Mouse (Mus musculus): ENCODE data around the gene 1700020D05Rik. TPM values are rescaled to one million over a fixed set of nuclear protein-coding genes. Genes with fewer than 3 reads are reported as not detected.

The 1700020D05Rik gene
- polyA plus RNA-seq, 1 experiment from 2014 or later = not detected

GRCm38 (mm10) chr19:5515840-5516777 is 12.5 kb upstream of the 1700020D05Rik start:
- Histone ChIP-seq H3K4me2 (replicated peaks; ENCODE audit: low read depth) (no peak overlapping the region), H3K9ac (ENCODE audit: low read length) (no peak overlapping the region), H3K9me3 (ENCODE audit: control insufficient read depth, low read length) (no peaks in the 10 kb centered on the region), H3K4me3 (ENCODE audit: low read depth, low read length) (no peak overlapping the region), H3K36me3 (ENCODE audit: control insufficient read depth, insufficient read depth, low read length) (no peaks in the 10 kb centered on the region), H3K4me1 (replicated peaks; ENCODE audit: control insufficient read depth, insufficient read depth) (peaks cover 2% of the 10 kb centered on the region; the same call in 1 of the 2 replicates), H3K27me3 (ENCODE audit: control insufficient read depth, insufficient read depth, low read length) (no peaks in the 10 kb centered on the region), H3K27ac (replicated peaks) (no peak overlapping the region)
- no peak for DNase-seq (ENCODE audit: low spot score)
- ATAC-seq (ENCODE audit: low FRiP score, low TSS enrichment) = no peak
- TF ChIP-seq CTCF (IDR thresholded peaks at IDR 0.05; ENCODE audit: low read depth) = peak; percentile 50
- TF ChIP-seq EP300 (optimal IDR thresholded peaks at IDR 0.05) = no peak
- WGBS = 85% methylated on average over 7 of the region's 7 CpGs

GRCm38 (mm10) chr19:5513005-5513349 is 9.4 kb upstream of the 1700020D05Rik start:
- H3K36me3 ChIP-seq (ENCODE audit: control insufficient read depth, insufficient read depth, low read length) = no peaks in the 10 kb centered on the region
- peaks cover 5% of the 10 kb centered on the region; the same call in 1 of the 2 replicates for H3K4me1 ChIP-seq (replicated peaks; ENCODE audit: control insufficient read depth, insufficient read depth)
- ATAC-seq (ENCODE audit: low FRiP score, low TSS enrichment) (no peak), DNase-seq (ENCODE audit: low spot score) (no peak)
- no peak overlapping the region for H3K4me3 ChIP-seq (ENCODE audit: low read depth, low read length)
- no peak overlapping the region for H3K27ac ChIP-seq (replicated peaks)
- no peak for TF ChIP-seq CTCF (IDR thresholded peaks at IDR 0.05; ENCODE audit: low read depth)
- no peak for TF ChIP-seq EP300 (optimal IDR thresholded peaks at IDR 0.05)
- H3K9ac ChIP-seq (ENCODE audit: low read length) = no peak overlapping the region
- no peak overlapping the region for H3K4me2 ChIP-seq (replicated peaks; ENCODE audit: low read depth)
- WGBS = 75% methylated on average over 3 of the region's 3 CpGs
- H3K9me3 ChIP-seq (ENCODE audit: control insufficient read depth, low read length) = no peaks in the 10 kb centered on the region
- H3K27me3 ChIP-seq (ENCODE audit: control insufficient read depth, insufficient read depth, low read length) = no peaks in the 10 kb centered on the region

- Histone ChIP-seq H3K27me3 (ENCODE audit: control insufficient read depth, insufficient read depth, low read length) (no peaks in the 10 kb centered on the region), H3K4me1 (replicated peaks; ENCODE audit: control insufficient read depth, insufficient read depth) (peaks cover 5% of the 10 kb centered on the region; the same call in 1 of the 2 replicates), H3K36me3 (ENCODE audit: control insufficient read depth, insufficient read depth, low read length) (no peaks in the 10 kb centered on the region), H3K9me3 (ENCODE audit: control insufficient read depth, low read length) (no peaks in the 10 kb centered on the region), H3K4me3 (ENCODE audit: low read depth, low read length) (no peak overlapping the region), H3K9ac (ENCODE audit: low read length) (no peak overlapping the region), H3K27ac (replicated peaks) (no peak overlapping the region), H3K4me2 (replicated peaks; ENCODE audit: low read depth) (peak overlapping the region; percentile 25)
- 70% methylated on average over 12 of the region's 12 CpGs for WGBS
- TF ChIP-seq CTCF (IDR thresholded peaks at IDR 0.05; ENCODE audit: low read depth) = no peak
- no peak for TF ChIP-seq EP300 (optimal IDR thresholded peaks at IDR 0.05)
- no peak for ATAC-seq (ENCODE audit: low FRiP score, low TSS enrichment)
- no peak for DNase-seq (ENCODE audit: low spot score)
Measured at GRCm38 (mm10) chr19:5512091-5513004, 8.8 kb upstream of the 1700020D05Rik start.

GRCm38 (mm10) chr19:5511074-5511632 is 7.6 kb upstream of the 1700020D05Rik start:
- ATAC-seq (ENCODE audit: low FRiP score, low TSS enrichment) = no peak
- 41% methylated on average over 15 of the region's 15 CpGs for WGBS
- no peaks in the 10 kb centered on the region for H3K9me3 ChIP-seq (ENCODE audit: control insufficient read depth, low read length)

More at GRCm38 (mm10) chr19:5511074-5511632, 7.6 kb upstream of the 1700020D05Rik start:
- peak overlapping the region; percentile 44 for H3K4me3 ChIP-seq (ENCODE audit: low read depth, low read length)
- peak overlapping the region; percentile 67; the same call in 1 of the 2 replicates for H3K27ac ChIP-seq (replicated peaks)
- peak overlapping the region; percentile 77 for H3K4me2 ChIP-seq (replicated peaks; ENCODE audit: low read depth)
- no peaks in the 10 kb centered on the region for H3K27me3 ChIP-seq (ENCODE audit: control insufficient read depth, insufficient read depth, low read length)
- H3K4me1 ChIP-seq (replicated peaks; ENCODE audit: control insufficient read depth, insufficient read depth) = peaks cover 5% of the 10 kb centered on the region; the same call in 1 of the 2 replicates
- H3K36me3 ChIP-seq (ENCODE audit: control insufficient read depth, insufficient read depth, low read length) = no peaks in the 10 kb centered on the region
- TF ChIP-seq EP300 (optimal IDR thresholded peaks at IDR 0.05) = no peak
- no peak for DNase-seq (ENCODE audit: low spot score)
- peak overlapping the region; percentile 59 for H3K9ac ChIP-seq (ENCODE audit: low read length)
